Mouse (Mus musculus) lung, postnatal 10 days (tissue): ENCODE data around the gene Abcb8.

ENCODE experiments used
- DNase-seq: peaks from one replicate; pipeline ENCODE4 v3.0.0; 2021

The Abcb8 gene

DNA sequence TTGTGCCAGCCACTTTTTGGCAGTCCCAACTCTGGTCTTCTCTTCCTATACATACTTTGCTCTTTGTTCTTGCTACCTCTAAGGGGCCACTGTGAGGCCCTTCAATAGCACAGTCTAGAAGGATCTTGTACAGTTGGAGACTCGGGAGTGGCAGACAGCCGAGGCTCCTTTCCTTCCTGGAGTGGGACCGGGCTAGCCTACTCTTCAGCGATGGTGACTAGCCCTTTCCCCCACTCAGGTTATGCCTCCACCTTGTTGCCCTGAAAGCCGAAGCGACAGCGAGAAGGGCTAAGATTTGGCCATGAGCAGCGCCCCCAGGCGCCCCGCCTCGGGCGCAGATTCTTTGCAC, 33.8 kb downstream of the Abcb8 start:
- DNase-seq, result no peak

DNA sequence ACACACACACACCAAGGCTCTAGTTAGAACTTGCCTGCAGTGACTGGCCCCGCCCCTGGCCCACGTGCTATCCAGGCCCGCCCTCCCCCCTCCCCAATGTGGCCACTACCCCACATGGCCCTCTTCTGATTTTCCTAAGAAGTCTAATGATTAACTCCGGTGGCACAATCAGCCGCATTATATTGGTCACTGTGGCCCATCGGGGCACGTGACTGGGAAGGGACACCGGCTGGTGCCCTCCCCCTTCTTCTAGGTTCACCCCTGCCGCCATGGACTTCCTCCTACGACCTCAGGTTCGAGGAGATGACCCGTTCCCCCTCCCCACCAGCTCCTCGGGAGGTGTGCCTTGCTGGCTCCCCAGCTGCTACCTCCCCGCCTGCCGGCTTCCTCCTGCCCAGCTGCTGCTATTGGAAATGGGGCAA, 34.5 kb downstream of the Abcb8 start:
- peak; percentile 58 for DNase-seq

DNA sequence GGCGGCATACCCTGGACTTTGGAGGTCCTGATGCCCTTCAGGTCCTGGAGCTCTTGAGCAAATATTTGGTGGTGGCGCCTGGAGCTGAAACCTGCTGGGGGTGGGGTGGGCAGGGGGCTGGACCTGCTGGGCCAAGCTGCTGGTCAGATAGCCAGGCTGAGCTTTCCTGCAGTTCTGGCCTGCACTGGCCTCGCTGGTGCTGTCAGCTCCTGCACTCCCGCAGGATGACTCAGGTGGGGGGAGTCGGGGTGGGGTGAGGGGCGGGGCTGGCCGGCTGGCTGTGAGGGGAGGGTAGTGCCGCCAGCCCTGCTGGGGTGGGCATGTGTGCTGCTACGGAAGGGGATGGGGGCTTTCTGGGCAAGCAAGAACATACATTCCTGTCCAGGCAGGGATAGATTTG, 35.1 kb downstream of the Abcb8 start:
- no peak for DNase-seq

DNA sequence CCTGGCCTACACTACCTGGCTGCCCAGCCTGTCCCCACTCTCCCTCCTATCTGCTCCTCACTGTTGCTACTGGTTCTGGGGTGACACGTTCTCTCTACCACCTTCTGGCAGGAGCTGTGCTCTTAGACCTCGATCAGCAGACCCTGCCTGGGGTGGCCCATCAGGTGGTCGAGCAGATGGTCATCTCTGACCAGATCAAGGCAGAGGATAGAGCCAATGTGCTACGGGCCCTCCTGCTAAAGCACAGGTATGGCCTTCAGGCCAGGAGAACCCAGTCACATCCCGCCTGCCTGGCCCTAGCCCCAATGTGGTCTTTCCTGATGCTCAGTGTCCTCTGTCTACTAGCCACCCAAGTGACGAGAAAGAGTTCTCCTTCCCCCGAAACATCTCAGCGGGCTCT, 40.5 kb downstream of the Abcb8 start:
- DNase-seq, result no peak

DNA sequence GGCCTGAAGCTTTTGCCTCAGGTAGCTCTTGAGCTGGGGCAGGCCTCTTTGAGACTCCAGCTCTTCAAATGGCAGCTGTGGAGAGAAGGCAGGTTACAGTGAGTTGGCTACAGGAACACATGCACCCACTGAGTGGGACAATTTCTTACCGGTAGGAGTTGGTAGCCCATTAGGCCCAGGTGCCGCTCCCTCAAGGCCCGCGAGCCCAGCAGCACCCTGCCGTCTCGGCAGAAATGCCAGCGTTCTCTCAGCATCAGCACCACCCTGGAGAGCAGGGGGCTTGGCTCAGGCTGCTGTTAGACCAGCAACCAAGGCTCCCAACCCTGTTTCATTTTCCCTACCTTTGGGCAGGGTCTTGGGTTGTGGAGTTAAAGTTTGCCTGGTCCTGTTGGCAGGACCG, 47.7 kb downstream of the Abcb8 start:
- DNase-seq, result no peak

DNA sequence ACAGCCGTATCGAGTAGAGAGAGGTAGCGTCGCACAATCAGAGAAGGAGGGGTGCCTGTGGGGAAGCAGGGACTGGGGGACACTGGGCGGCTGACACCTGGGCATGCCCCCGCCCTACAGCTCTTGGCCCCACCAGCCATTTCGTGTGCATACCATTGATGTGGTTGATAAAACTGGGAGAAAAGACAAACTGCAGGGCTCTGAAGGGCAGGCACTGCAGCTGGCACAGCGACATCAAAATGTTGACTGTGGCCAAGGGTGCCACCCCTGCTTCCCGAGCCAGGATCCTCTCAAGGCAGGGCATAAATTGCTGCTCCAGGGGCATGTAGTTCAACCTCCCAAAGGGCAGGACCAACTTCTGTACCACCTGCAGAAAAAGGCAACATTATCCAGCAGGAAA, 48.6 kb downstream of the Abcb8 start:
- DNase-seq, result no peak

DNA sequence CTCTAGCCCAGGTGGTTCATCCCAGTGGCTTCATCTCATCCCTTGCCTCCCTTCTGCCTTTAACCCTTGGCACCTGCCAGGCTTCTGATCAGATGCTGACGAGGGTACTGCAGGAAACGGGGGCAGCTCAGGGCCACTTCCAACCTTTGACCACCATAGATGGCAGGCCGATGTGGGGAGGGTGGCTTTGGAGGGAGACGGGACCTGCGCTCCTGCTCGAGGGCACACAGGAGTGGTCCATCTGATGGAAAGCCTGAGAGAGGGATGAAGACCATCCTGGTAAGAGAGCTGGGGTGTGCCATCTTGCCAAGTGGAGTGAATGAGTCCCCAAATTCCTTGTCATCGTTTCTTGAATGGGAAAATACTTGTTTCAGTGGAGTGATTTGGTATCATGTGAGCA, 49.7 kb downstream of the Abcb8 start:
- no peak for DNase-seq

DNA sequence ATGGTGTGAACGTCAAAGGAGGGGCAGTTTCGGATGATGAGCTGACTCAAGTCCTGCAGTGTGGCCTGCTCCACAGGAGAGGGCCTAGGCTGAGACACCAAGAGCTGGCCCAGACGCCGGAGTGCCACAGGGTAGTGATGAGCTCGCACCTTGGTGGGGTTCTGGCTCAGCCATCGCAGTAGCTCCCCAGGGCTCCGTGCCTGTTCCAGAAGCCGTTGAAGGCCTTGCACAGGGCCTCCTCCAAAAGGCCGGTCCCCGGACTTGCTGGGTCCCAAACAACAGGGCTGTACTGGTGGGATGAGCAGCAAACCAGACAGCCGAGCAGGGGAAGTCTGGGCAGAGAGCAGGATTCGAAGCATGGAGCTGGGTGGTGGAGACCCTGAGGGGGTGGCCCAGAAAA, 50.5 kb downstream of the Abcb8 start:
- DNase-seq, result no peak

DNA sequence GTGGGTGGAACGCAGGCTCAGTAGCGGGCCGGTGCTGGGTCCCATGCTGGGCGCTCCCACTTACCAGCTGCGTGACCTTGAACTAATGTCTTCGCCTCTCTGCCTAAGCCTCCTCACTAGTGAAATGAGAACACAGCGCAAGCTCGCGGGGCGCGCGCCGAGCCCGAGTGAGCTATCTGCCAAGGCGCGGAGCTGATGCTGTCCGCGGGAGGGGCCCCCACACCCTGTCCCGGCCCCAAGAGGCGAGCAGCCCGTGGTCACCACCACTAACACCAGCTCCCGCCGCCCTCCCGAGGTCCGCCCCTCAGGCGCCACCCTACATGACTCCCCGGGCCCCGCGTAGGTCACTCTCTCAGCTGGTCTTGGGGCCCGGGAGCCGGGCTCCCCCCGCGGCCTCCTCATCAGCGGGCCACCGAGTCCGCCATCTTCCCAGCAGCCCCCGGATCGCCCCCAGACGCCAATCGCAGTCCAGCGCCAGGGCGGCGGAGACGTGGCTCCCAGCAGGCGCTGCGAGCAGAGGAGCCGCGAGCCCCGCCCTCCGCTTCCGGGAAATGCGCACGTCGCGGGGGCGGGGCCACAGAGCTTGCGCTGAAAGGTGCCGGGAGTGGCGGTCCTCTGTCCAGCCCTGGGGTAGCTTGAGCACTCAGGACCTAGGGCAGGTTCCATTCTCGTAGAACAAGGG, 51.4 kb downstream of the Abcb8 start, which contains the start of gene Fastk:
Gene Fastk (minus strand): TSS at position 542 of the 682 bp plus-strand sequence.
- DNase-seq, result peak; percentile 95

DNA sequence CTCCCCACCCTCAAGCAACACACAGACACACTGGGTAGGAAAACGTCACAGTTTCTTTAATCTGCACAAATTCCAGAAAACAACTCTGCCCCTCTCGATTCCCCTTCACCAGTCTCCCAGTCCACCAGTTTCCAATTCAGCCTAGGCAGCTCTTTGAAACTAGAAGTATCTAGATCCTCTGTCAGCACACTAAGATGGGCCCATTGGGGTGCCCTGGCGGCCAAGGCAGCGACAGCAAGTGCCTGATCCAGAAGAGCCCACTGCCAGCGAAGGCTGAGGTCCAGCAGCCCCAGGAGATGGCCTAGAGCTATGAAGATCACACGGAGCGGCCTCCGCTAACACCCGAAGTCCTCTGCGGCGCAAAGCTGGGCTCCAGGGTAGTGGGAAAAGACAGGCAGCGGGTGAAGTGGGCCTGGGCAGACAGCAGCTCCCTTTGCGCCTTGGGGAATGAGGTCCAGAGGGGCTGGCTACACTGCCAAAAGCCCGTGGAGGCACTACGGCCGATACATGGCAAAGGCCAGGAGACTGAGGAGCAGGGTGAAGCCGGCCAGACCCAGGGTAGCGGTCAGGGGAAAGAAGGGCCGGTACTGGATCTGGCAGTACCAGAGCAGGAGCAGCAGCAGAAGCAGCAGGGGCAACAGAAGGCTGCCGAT, 52.1 kb downstream of the Abcb8 start:
- peak; percentile 16 for DNase-seq

DNA sequence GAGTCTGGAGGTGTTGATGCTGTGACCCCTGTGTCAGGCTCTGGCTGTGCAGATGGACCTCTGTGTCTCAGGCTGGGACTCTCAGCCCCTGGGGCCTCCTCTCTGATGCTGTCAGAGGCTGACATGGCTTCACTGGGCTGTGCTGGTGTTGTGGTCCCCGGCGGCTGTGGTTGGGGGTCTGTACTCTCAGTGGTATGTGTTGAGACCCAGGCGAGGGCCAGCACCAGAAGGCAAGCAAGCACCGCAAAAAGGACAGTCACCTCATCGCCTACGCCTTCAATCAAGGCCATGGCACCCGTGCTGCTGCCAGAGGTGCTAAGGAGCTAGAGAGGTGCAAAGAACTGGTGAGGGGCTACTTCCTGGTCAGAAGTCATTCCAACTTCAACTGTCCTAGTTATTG, 53.2 kb downstream of the Abcb8 start:
- DNase-seq, result no peak

DNA sequence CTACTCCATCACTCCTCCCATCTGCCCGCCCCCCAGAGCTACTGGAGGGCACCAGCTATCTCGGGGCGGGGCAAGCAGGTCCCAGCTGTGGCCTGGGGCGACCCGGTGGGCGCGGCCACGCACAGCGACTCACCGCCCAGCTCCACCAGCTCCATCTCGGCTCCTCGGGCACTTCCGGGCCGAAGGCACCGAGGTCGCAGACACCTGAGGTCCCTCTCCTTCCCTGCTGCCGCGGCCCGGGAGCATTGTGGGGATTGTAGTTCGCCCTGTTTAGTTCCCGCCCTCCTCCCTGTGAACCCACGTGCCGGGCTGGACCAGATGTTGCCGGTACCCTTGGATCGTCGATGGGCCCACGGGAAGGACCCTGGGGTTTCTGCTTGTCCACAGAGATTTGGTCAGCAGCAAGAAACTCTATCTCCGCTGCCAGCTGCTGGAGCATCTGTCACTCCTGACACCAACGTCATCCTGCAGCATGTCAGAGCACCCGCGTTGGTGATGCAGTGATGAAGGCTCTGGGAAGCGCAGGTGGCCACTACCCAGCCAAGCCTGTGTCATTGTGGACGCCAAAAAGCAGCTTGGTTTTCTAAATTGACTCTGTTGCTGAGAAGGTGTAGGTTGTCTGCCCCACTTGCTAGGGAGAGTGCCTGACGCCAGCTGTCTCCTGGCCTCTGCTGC, 54.3 kb downstream of the Abcb8 start, which contains the start of gene Tmub1:
Gene Tmub1 (minus strand): TSS at position 231 of the 675 bp plus-strand sequence.
- peak; percentile 88 for DNase-seq

DNA sequence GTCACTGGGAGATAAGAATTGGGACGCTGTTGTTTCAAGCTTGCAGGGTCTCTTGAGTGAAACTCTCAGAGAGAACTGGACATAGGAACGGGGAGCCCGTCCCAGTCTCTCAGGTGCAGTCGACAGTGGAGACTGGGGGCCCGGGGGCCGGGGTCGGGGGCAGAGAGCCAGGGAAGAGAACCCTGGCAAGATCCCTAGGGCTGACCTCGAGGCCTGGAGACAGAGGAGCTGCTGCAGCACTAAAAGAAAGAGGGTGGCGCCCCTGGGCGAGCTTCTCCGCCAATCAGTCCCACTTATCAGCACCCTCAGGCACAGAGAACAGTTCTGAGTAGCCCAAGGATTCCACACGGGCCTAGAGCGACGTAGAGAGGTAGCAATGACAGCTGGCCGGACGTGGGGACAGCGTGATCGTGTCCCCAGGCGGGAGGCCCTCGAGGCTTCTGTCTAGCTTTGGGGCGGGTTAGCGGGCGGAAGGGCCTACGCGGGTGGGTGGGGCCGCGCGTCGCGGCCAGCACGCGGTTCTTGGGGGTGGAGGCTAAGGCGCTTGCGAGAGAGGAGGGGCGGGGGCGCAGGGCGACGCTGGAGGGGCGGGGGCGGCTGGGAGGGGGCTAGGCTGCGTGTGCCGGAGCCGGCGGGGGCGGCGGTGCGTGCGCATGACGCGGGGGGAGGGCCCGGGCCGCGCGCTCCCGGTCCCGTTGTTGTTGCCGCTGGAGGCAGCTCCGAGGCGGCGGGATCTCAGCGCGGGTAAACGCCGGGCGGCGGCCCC, 58.0 kb downstream of the Abcb8 start:
- peak; percentile 92 for DNase-seq

DNA sequence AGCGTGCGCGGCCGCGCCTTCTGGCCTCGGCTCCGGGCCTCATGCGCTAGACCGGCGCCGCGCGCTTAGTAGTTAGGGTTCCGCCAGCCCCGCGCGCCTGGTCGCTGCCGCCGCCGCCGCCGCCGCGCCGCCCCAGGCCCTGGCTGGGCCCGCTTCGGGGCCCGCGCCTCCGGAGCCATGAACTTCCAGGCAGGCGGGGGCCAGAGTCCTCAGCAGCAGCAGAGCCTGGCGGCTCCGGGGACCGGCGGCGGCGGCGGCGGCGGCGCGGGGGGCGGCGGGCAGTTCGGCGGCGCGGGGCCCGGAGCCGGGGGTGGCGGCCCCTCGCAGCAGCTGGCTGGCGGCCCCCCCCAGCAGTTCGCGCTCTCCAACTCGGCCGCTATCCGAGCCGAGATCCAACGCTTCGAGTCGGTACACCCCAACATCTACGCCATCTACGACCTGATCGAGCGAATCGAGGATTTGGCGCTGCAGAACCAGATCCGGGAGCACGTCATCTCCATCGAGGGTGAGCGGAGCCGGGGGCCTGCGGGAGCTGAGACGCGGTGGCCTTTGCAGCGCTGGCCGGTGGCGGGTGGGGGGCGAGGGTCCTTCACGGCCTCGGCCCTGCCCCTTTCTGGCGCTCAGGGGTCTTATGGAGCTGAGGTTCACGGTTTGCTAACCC, 58.7 kb downstream of the Abcb8 start, which contains the start of gene Agap3:
Gene Agap3 (plus strand): TSS at position 148 of the 661 bp plus-strand sequence.
- DNase-seq, result peak; percentile 53

DNA sequence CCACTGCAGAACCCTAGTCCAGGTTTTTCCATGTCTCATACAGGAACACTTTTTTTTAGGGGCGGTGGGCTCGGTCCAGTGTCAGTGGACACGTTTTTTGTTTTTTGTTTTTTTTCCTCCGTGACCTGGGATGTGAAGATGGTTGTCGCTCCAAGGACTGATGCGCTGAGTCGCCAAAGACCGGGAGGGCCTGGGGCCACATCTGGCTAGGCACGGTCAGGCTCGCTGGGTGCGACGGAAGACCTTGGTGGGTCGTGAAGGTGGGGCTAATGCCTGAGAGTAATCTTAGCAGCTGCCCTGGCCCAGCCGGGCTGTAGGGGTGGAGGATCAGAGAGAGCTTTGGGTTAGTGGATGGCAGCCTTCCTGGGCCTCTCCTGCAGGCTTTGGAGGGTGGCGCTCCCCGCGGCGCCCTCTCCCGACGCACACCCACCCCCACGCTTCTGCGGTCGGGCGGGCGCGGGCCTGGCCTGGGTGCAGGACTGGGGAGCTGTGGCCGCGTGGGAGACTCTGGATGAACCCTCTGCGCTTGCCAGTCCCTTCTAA, 59.3 kb downstream of the Abcb8 start:
- peak; percentile 39 for DNase-seq

DNA sequence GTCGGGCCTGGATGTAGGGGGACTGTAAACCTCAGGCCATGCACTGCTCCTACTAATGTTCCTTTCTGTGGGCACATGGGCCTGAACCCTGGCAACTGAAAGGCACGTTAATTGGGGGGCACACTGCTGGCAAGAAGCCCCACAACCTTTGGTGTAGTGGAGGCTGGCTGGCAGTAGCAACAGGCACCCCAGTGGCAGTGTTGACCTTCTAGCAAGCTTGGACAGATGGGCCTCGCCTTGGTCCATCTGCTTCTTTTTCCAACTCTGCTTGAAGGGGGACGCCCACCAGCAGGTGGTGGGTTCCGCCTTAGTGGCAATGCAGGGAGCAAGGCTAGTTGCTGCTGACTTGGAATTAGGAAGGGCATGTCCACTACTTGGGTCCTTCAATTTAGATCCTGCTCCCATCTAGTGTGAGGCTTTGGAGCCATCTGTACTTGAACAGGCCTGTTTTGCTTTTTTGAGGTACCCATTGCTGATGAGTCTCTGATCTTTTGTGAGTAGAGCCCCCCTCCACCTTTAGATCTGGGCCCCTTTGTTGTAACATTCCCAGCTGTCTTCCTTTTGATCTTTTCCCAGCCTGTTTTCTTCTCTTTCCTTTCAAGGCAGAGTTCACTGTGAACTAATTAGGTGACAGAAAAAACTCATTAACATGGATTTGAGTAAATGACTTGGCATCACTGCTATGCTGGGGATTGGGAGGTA, 60.0 kb downstream of the Abcb8 start:
- no peak for DNase-seq

DNA sequence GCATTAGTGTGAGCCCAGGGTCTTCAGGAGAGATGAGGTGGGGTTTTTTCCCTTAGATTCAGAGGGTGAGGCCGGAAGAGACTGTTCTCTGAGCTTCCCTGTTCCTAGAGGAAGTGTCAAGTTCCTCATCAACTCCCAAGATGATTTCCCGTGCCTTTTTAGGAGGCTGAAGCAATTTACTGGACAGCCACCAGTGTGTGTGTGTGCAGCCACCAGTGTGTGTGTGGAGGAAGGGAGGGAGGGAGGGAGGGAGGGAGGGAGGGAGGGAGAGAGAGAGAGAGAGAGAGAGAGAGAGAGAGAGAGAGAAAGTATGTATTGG, 60.5 kb downstream of the Abcb8 start:
- DNase-seq, result no peak

DNA sequence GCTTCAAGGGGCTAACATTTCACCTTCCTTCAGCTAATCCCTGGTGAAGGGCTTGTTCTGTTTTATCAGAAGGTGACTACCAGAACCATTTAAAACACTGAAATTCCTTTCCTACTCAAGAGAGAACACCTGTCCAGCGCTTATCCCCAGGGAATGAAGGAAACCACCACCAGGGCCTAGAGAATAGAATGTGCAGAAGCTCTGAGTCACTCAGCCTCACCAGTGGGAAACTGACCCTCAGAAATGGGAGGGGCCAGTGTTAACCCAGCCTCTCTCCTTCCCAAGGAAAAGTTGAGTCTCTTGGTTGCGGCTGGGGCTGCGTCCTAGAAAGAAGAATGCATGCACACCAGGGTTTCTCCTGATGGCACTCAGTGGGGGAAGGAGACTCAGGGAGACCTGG, 61.6 kb downstream of the Abcb8 start:
- DNase-seq, result peak; percentile 19

DNA sequence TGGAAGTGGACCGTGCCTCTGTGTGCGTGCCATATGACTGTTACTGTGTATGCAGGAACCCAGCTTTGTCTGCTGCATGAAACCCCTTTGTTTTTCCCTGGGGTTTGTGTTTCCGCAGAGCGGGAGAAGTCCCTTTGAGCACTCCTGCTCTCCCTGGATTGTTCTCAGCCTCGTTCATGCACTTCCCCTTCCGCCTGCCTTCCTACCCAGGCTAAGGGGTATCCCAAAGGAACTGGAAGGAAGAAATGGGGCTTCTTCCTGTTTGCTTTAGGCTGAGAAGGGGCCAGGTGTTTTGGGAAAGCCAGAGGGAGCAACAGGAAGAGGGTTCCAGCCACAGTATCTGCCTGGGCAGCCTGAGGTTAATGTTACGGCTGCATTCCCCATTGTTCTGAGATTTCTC, 62.1 kb downstream of the Abcb8 start:
- DNase-seq, result no peak
